12 mouse cellular contexts compared by ENCODE assay signal in the genomic region with DNA sequence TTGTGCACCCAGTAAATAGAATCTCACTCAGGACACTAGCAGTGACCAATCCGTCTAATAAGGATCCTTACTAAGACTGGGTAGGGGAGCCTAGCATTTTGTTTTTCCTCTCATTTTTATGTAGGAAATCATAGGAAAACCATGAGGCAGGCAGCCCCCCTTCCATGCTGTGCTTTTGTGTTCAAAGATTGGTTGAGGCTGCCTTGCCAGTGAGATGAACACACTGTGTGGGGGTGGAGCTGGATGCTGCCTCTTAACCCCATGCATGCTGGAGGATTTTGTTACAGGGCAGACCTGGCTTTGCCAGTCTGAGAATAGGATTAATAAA.
A peak's percentile ranks its signal among the peaks of the same experiment; 100 is the strongest.
DNase-seq lines count a peak whose midpoint lies in the region; ATAC-seq and TF ChIP-seq lines count a peak whose summit lies in the region.
"Had no signal": no experiment of that assay in that cellular context is flagged by ENCODE, and none has a peak within 500 bp of the region (broad histone marks: within the 10 kb centered on the region; RNA-seq: fewer than 3 reads in every experiment).

No protein-coding gene starts in this region.

- TF ChIP-seq POLR2A in kidney, adult 2 months (IDR thresholded peaks at IDR 0.05; ENCODE audit: low read depth, low read length), result no peak

- H3K9ac ChIP-seq in forebrain, embryonic 15.5 days (replicated peaks), result peak overlapping the region; percentile 35; the same call in 1 of the 2 replicates
- no peak overlapping the region for H3K9ac ChIP-seq in limb, embryonic 11.5 days (ENCODE audit: low read length)
- peak overlapping the region; percentile 48 for H3K9ac ChIP-seq in neural tube, embryonic 13.5 days
- H3K9ac ChIP-seq: heart, embryonic 13.5 days had no signal

- peak; percentile 90 for ATAC-seq in forebrain, embryonic 15.5 days (replicated peaks)
- ATAC-seq in limb, embryonic 11.5 days (ENCODE audit: insufficient number of reproducible peaks, low FRiP score, low TSS enrichment, low read depth), result peak; percentile 79; the same call in 1 of the 2 replicates
- peak; percentile 84 for ATAC-seq in neural tube, embryonic 13.5 days (ENCODE audit: low read depth)

- H3K9me3 ChIP-seq in forebrain, embryonic 15.5 days, result no peaks in the 10 kb centered on the region
- H3K9me3 ChIP-seq in limb, embryonic 11.5 days (ENCODE audit: control insufficient read depth, low read length), result no peaks in the 10 kb centered on the region
- H3K9me3 ChIP-seq in neural tube, embryonic 13.5 days, result no peaks in the 10 kb centered on the region
- H3K9me3 ChIP-seq: heart, embryonic 13.5 days had no signal

- peak overlapping the region; percentile 33; the same call in 1 of the 2 replicates for H3K4me2 ChIP-seq in forebrain, embryonic 15.5 days (replicated peaks)
- H3K4me2 ChIP-seq in limb, embryonic 11.5 days (ENCODE audit: low read depth, severe bottlenecking), result 0 out of 2 replicates have a peak overlapping the region, but pooled peaks have one; percentile 2
- H3K4me2 ChIP-seq in neural tube, embryonic 13.5 days, result peak overlapping the region; percentile 37
- H3K4me2 ChIP-seq: heart, embryonic 13.5 days had no signal

- no peaks in the 10 kb centered on the region for H3K27me3 ChIP-seq in forebrain, embryonic 15.5 days
- no peaks in the 10 kb centered on the region for H3K27me3 ChIP-seq in limb, embryonic 11.5 days (ENCODE audit: control insufficient read depth, insufficient read depth, low read length)
- no peaks in the 10 kb centered on the region for H3K27me3 ChIP-seq in neural tube, embryonic 13.5 days
- H3K27me3 ChIP-seq in kidney, adult 2 months (replicated peaks; ENCODE audit: control insufficient read depth, insufficient read depth, low read length), result no peaks in the 10 kb centered on the region
- H3K27me3 ChIP-seq: heart, embryonic 13.5 days had no signal

- H3K4me1 ChIP-seq in forebrain, embryonic 15.5 days, result peaks cover 51% of the 10 kb centered on the region
- H3K4me1 ChIP-seq in limb, embryonic 11.5 days (ENCODE audit: control insufficient read depth, insufficient read depth, low read length), result peaks cover 5% of the 10 kb centered on the region; the same call in 1 of the 2 replicates
- H3K4me1 ChIP-seq in neural tube, embryonic 13.5 days (replicated peaks), result peaks cover 43% of the 10 kb centered on the region
- no peaks in the 10 kb centered on the region for H3K4me1 ChIP-seq in kidney, adult 2 months (ENCODE audit: control insufficient read depth, insufficient read depth, low read length)

- H3K36me3 ChIP-seq in forebrain, embryonic 15.5 days, result no peaks in the 10 kb centered on the region
- H3K36me3 ChIP-seq in limb, embryonic 11.5 days (ENCODE audit: control insufficient read depth, insufficient read depth, low read length), result no peaks in the 10 kb centered on the region
- no peaks in the 10 kb centered on the region for H3K36me3 ChIP-seq in neural tube, embryonic 13.5 days
- no peaks in the 10 kb centered on the region for H3K36me3 ChIP-seq in kidney, adult 2 months (ENCODE audit: control insufficient read depth, insufficient read depth, low read length)
- H3K36me3 ChIP-seq: heart, embryonic 13.5 days had no signal

- 0% methylated on average over 1 of the region's 1 CpGs for WGBS in forebrain, embryonic 15.5 days
- 21% methylated on average over 1 of the region's 1 CpGs for WGBS in limb, embryonic 11.5 days
- 7% methylated on average over 1 of the region's 1 CpGs for WGBS in neural tube, embryonic 13.5 days
- WGBS in kidney, adult 2 months, result 50% methylated on average over 1 of the region's 1 CpGs

- peak overlapping the region; percentile 97 for H3K27ac ChIP-seq in forebrain, embryonic 15.5 days (replicated peaks)
- no peak overlapping the region; the same call in 1 of the 2 replicates for H3K27ac ChIP-seq in limb, embryonic 11.5 days (replicated peaks; ENCODE audit: low read depth, low read length)
- peak overlapping the region; percentile 93 for H3K27ac ChIP-seq in neural tube, embryonic 13.5 days (replicated peaks)
- H3K27ac ChIP-seq in kidney, adult 2 months (ENCODE audit: insufficient read depth, low read depth, low read length), result no peak overlapping the region
- H3K27ac ChIP-seq: heart, embryonic 13.5 days; stomach, postnatal 0 days had no signal

- DNase-seq in layer of hippocampus, adult 11-12 months (ENCODE audit: low spot score), result peak; percentile 38
- no peak for DNase-seq in layer of hippocampus, adult 9-10 months (ENCODE audit: low spot score)
- peak; percentile 54 for DNase-seq in limb, embryonic 11.5 days (ENCODE audit: low spot score)
- no peak for DNase-seq in cerebellum, postnatal 36 days
- DNase-seq in right cerebral cortex, postnatal 25 days, result no peak
- no peak for DNase-seq in kidney, adult 2 months
- DNase-seq: kidney, adult 9 months; lung, postnatal 36 days had no signal

- H3K4me3 ChIP-seq in forebrain, embryonic 15.5 days, result no peak overlapping the region
- no peak overlapping the region for H3K4me3 ChIP-seq in limb, embryonic 11.5 days (ENCODE audit: low read depth, low read length)
- H3K4me3 ChIP-seq in neural tube, embryonic 13.5 days, result no peak overlapping the region
- H3K4me3 ChIP-seq in kidney, adult 2 months (ENCODE audit: insufficient read depth, low read depth, low read length), result no peak overlapping the region
- H3K4me3 ChIP-seq: heart, embryonic 13.5 days had no signal

- no peak for TF ChIP-seq CTCF in kidney, adult 2 months (conservative IDR thresholded peaks at IDR 0.05; ENCODE audit: insufficient read depth, insufficient read length, low read depth, low read length)

Comparison
In these comparisons a context has a peak if more than half of its experiments do, and no peak if none do; other contexts are left out.
1. DNase-seq: peak in layer of hippocampus, adult 11-12 months (single experiment) and limb, embryonic 11.5 days (single experiment); none in layer of hippocampus, adult 9-10 months (single experiment), cerebellum, postnatal 36 days (0 of 2), right cerebral cortex, postnatal 25 days (single experiment) and kidney, adult 2 months (single experiment).
2. H3K27ac ChIP-seq: peak in forebrain, embryonic 15.5 days (single experiment) and neural tube, embryonic 13.5 days (single experiment); none in limb, embryonic 11.5 days (single experiment) and kidney, adult 2 months (single experiment).
3. Peak in every context shown above with its lines, with median percentiles within 50 percentile points of each other: ATAC-seq and H3K4me2 ChIP-seq.